23 mouse cellular contexts compared by ENCODE assay signal in the genomic region with DNA sequence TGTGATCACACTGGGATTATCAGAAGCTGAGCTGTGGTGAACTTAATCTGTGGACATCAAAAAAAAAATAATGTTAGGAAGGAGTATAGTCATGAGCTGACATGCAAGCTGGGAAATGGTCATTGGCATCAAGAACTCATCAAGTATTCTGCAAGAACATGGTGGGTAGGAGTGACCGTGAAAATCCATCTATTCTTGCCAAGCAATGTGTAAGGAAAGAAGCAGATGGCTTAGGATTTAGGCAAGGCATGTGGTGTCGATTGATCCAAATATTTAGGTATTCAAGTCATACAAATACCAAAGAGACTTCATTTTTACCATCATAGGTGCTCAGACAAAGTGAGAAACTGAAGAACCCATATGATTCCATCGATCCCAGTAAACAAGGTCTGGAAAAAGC.
DNase-seq lines count a peak whose midpoint lies in the region; ATAC-seq lines count a peak whose summit lies in the region.
"Had no signal": no experiment of that assay in that cellular context is flagged by ENCODE, and none has a peak within 500 bp of the region (broad histone marks: within the 10 kb centered on the region; RNA-seq: fewer than 3 reads in every experiment).

No protein-coding gene starts in this region.

- no peak overlapping the region for H3K9ac ChIP-seq in forebrain, embryonic 14.5 days (ENCODE audit: low read length)
- H3K9ac ChIP-seq in forebrain, embryonic 11.5 days (ENCODE audit: low read length): no peak overlapping the region
- H3K9ac ChIP-seq: embryonic facial prominence, embryonic 12.5 days; forebrain, embryonic 12.5 days; forebrain, embryonic 15.5 days; forebrain, postnatal 0 days had no signal

- H3K4me3 ChIP-seq in forebrain, embryonic 14.5 days (ENCODE audit: low read depth, low read length): no peak overlapping the region
- no peak overlapping the region for H3K4me3 ChIP-seq in forebrain, embryonic 11.5 days (ENCODE audit: low read depth, low read length)
- H3K4me3 ChIP-seq: embryonic facial prominence, embryonic 10.5 days; embryonic facial prominence, embryonic 12.5 days; forebrain, embryonic 12.5 days; forebrain, embryonic 15.5 days had no signal

- H3K9me3 ChIP-seq in forebrain, embryonic 14.5 days (replicated peaks; ENCODE audit: control insufficient read depth, low read length): no peaks in the 10 kb centered on the region
- H3K9me3 ChIP-seq in forebrain, embryonic 11.5 days (ENCODE audit: control insufficient read depth, low read length): no peaks in the 10 kb centered on the region
- H3K9me3 ChIP-seq: embryonic facial prominence, embryonic 10.5 days; embryonic facial prominence, embryonic 12.5 days; forebrain, embryonic 12.5 days; forebrain, embryonic 15.5 days had no signal

- H3K4me2 ChIP-seq in forebrain, embryonic 14.5 days (ENCODE audit: low read length): no peak overlapping the region
- H3K4me2 ChIP-seq in forebrain, embryonic 11.5 days (ENCODE audit: low read depth, low read length, severe bottlenecking): no peak overlapping the region
- H3K4me2 ChIP-seq: embryonic facial prominence, embryonic 12.5 days; forebrain, embryonic 12.5 days; forebrain, embryonic 15.5 days had no signal

- DNase-seq in forebrain, embryonic 14.5 days (ENCODE audit: low spot score): peak; percentile 40
- no peak for DNase-seq in forebrain, embryonic 11.5 days (ENCODE audit: low spot score)
- DNase-seq in brain, adult 2 months (ENCODE audit: low read depth, low spot score): peak; percentile 66
- DNase-seq in telencephalon, adult 2 months (ENCODE audit: low read depth, low spot score): peak; percentile 55
- no peak for DNase-seq in left cerebral cortex, postnatal 36 days (ENCODE audit: low spot score in 2 of 2)
- DNase-seq: adrenal gland, adult 8-10 months; adrenal gland, postnatal 14 days; adrenal gland, postnatal 36 days; B cell, adult 2 months; cerebellum, adult 11-12 months; cerebellum, adult 9-10 months; cerebellum, postnatal 10 days; cerebellum, postnatal 25 days; forebrain, postnatal 0 days had no signal

- no peak overlapping the region for H3K27ac ChIP-seq in forebrain, embryonic 14.5 days (ENCODE audit: low read depth, low read length)
- no peak overlapping the region for H3K27ac ChIP-seq in forebrain, embryonic 11.5 days (ENCODE audit: low read depth, low read length)
- H3K27ac ChIP-seq: embryonic facial prominence, embryonic 10.5 days; embryonic facial prominence, embryonic 12.5 days; forebrain, embryonic 12.5 days; forebrain, embryonic 15.5 days had no signal

- intact Hi-C loops in left cerebral cortex, postnatal 36 days (cut with DNase I): no loop called here

- H3K27me3 ChIP-seq in forebrain, embryonic 14.5 days (replicated peaks; ENCODE audit: control insufficient read depth, insufficient read depth, low read length): no peaks in the 10 kb centered on the region
- no peaks in the 10 kb centered on the region for H3K27me3 ChIP-seq in forebrain, embryonic 11.5 days (ENCODE audit: control insufficient read depth, insufficient read depth, low read length)
- H3K27me3 ChIP-seq: CH12.LX; embryonic facial prominence, embryonic 12.5 days; forebrain, embryonic 12.5 days; forebrain, embryonic 15.5 days; Patski had no signal

- H3K4me1 ChIP-seq in forebrain, embryonic 14.5 days (ENCODE audit: control insufficient read depth, insufficient read depth, low read length): no peaks in the 10 kb centered on the region
- no peaks in the 10 kb centered on the region for H3K4me1 ChIP-seq in forebrain, embryonic 11.5 days (replicated peaks; ENCODE audit: control insufficient read depth, insufficient read depth, low read length)
- H3K4me1 ChIP-seq: embryonic facial prominence, embryonic 10.5 days; embryonic facial prominence, embryonic 12.5 days; forebrain, embryonic 12.5 days; forebrain, embryonic 15.5 days had no signal

- no peak for ATAC-seq in forebrain, embryonic 14.5 days
- ATAC-seq in forebrain, embryonic 11.5 days (replicated peaks; ENCODE audit: low FRiP score): no peak
- ATAC-seq: activated CD4-positive, CD25-positive, alpha-beta regulatory T cell, adult 4 months; CD4-positive, CD25-positive, alpha-beta regulatory T cell, adult 4 months; forebrain, embryonic 15.5 days; forebrain, postnatal 0 days; Patski had no signal

- no peaks in the 10 kb centered on the region for H3K36me3 ChIP-seq in forebrain, embryonic 14.5 days (ENCODE audit: control insufficient read depth, insufficient read depth, low read length)
- H3K36me3 ChIP-seq in forebrain, embryonic 11.5 days (ENCODE audit: control insufficient read depth, insufficient read depth, low read length): no peaks in the 10 kb centered on the region
- H3K36me3 ChIP-seq: embryonic facial prominence, embryonic 10.5 days; embryonic facial prominence, embryonic 12.5 days; forebrain, embryonic 12.5 days; forebrain, embryonic 15.5 days; G1E had no signal

- 75% methylated on average over 3 of the region's 3 CpGs for WGBS in forebrain, embryonic 14.5 days
- 87% methylated on average over 3 of the region's 3 CpGs for WGBS in forebrain, embryonic 11.5 days

Comparison
In these comparisons a context has a peak if more than half of its experiments do, and no peak if none do; other contexts are left out.
1. DNase-seq: peak in forebrain, embryonic 14.5 days (single experiment), brain, adult 2 months (single experiment) and telencephalon, adult 2 months (single experiment); none in forebrain, embryonic 11.5 days (single experiment) and left cerebral cortex, postnatal 36 days (0 of 2).